Mouse (Mus musculus) G1E (cell line): ENCODE measurements around the gene 1700029J07Rik.

ENCODE experiments used
- CTCF ChIP-seq: IDR thresholded peaks from 2 replicates; pipeline ENCODE4 v1.5.1; 2012; ENCODE audit warnings: low read depth, low read length, inconsistent platforms, mixed read lengths
- GATA1 ChIP-seq: IDR thresholded peaks from 2 replicates; pipeline ENCODE4 v1.6.1; 2012; ENCODE audit warnings: borderline replicate concordance, low read length, inconsistent platforms, mixed read lengths
- POLR2AphosphoS5 ChIP-seq: IDR thresholded peaks from 2 replicates; pipeline ENCODE4 v1.6.1; 2012; ENCODE audit warnings: low read depth, low read length, inconsistent platforms; ENCODE audit not compliant: insufficient replicate concordance
- TAL1 ChIP-seq: conservative IDR thresholded peaks from 2 replicates; pipeline ENCODE4 v1.6.1; 2012; ENCODE audit warnings: low read depth, low read length, inconsistent platforms, mixed read lengths

DNA sequence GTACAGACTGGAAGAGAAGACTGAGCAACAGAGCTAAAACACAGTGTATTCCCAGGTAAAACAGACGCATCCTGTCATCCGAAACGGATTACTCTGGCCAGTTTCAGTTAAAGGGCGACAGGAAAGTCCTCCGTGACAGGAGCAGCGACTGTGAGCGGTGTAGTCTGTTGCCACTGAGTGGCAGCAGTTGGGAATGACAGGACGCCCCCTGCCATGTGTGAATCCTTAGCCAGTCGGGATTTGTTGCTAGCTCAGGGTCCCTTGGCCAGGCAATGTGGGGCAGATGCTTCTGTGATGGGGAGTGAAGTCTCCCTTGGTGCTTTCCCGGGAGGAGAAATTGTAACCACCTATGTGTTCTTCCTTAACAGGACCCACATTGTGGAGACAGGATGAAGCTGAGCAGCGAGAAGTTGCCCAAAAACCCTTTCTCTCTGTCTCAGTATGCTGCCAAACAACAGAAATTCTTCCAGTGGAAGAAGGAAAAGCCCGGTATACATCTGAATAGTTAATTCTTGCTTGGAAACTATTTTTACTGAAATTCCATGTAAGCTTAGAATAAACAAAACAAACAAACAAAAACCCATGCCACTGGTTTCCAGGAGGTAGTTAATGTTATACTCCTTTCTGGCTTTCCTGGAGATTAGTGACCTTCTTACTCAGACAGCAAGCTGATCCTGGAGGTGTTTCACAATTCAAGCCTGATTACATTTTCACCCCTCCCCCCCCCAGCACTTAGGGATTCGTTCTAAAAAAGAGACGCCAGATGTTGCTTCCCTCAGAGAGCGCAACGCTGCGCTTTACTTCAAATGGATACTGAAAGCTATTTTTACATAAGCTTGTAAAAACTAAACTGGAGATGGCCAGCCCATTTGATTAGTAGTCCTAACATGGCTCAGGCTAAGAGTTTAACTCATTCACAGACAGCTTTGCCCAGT lies 36.0 kb upstream of the 1700029J07Rik start:
- TF ChIP-seq CTCF = no peak
- TF ChIP-seq GATA1 = no peak
- no peak for TF ChIP-seq POLR2AphosphoS5
- TF ChIP-seq TAL1 = no peak
